Mouse (Mus musculus) urinary bladder, postnatal 14 days (tissue): ENCODE measurements around the gene Dkk3.

Experiments used
- DNase-seq: peaks from one replicate; pipeline ENCODE4 v3.0.0; 2021; ENCODE audit warnings: low spot score

The Dkk3 gene

DNA sequence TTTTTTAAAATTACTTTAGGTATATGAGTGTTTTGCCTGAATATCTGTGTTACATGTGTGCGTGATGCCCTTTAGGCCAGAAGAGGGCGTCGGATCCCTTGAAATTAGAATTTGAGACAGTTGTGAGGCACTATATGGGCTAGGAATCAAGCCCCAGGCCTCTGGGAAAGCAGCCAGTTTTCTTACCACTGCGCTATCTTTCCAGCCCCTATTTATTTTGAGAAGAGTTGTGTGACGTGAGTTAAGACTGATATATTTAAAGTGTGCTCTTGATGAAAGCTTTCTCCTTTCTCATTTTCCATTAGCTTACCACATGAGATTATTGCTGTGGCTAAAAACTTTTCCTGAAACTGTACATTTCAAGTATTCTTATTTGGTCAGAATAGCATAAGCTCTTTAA lies 84.0 kb downstream of the Dkk3 start:
- DNase-seq, result no peak
